Mouse (Mus musculus) kidney, embryonic 14.5 days (tissue): ENCODE data around the gene Gm19426. TPM values are rescaled to one million over a fixed set of nuclear protein-coding genes. Genes with fewer than 3 reads are reported as not detected.
A peak's percentile ranks its signal among the peaks of the same experiment; 100 is the strongest.

ENCODE experiments used
- ATAC-seq: fragments of 200-750 bp; cut with Nextera tagmentation; 2 replicates; pipeline ENCODE4 v1.8.0; 2017; ENCODE audit warnings: moderate number of reproducible peaks, mild to moderate bottlenecking, moderate TSS enrichment, moderate library complexity; ENCODE audit not compliant: low FRiP score, low TSS enrichment
- H3K27ac ChIP-seq: fragments of 300-500 bp; sonication (generic); 2 replicates; pipeline ENCODE4 v1.5.1; 2014; ENCODE audit warnings: low read depth, mild to moderate bottlenecking, low read length, moderate library complexity, mixed read lengths
- H3K27me3 ChIP-seq: fragments of 300-500 bp; sonication (generic); 2 replicates; pipeline ENCODE4 v1.6.1; 2014; ENCODE audit warnings: mild to moderate bottlenecking, low read length; ENCODE audit not compliant: control insufficient read depth, insufficient read depth
- H3K36me3 ChIP-seq: fragments of 300-500 bp; sonication (generic); 2 replicates; pipeline ENCODE4 v1.6.1; 2014; ENCODE audit warnings: low read length, mixed read lengths; ENCODE audit not compliant: control insufficient read depth, insufficient read depth
- H3K4me1 ChIP-seq: fragments of 300-500 bp; sonication (generic); 2 replicates; pipeline ENCODE4 v1.6.1; 2014; ENCODE audit warnings: low read length, mixed read lengths; ENCODE audit not compliant: control insufficient read depth, insufficient read depth
- H3K4me2 ChIP-seq: fragments of 300-500 bp; sonication (generic); replicated peaks from 2 replicates; pipeline ENCODE4 v1.6.1; 2014; ENCODE audit warnings: low read depth, mild to moderate bottlenecking, low read length
- H3K4me3 ChIP-seq: fragments of 300-500 bp; sonication (generic); 2 replicates; pipeline ENCODE4 v1.5.1; 2014; ENCODE audit warnings: mild to moderate bottlenecking, low read length
- H3K9ac ChIP-seq: fragments of 300-500 bp; sonication (generic); 2 replicates; pipeline ENCODE4 v1.6.1; 2014; ENCODE audit warnings: low read depth, mild to moderate bottlenecking, low read length, moderate library complexity
- H3K9me3 ChIP-seq: fragments of 300-500 bp; sonication (generic); 2 replicates; pipeline ENCODE4 v1.6.1; 2016; ENCODE audit warnings: low read length; ENCODE audit not compliant: control insufficient read depth
- WGBS: fragments of 180-500 bp; shearing (Covaris S2); extraction: QIAGEN DNeasy Blood & Tissue Kit; methylation state at CpG from one replicate; pipeline ENCODE4 v1.1.7; 2014; 5-methylcytosine and 5-hydroxymethylcytosine counted together
- polyA plus RNA-seq: library from polyadenylated mRNA; unstranded; fragments of >200 nt; fragmentation: Nextera tagmentation; extraction: Ambion mirVana; gene quantifications from 2 replicates; pipeline ENCODE4 v1.2.1, GENCODE M21; 2014

Gene Gm19426
- polyA plus RNA-seq, 1 experiment from 2014 or later, result 5.6 TPM

DNA sequence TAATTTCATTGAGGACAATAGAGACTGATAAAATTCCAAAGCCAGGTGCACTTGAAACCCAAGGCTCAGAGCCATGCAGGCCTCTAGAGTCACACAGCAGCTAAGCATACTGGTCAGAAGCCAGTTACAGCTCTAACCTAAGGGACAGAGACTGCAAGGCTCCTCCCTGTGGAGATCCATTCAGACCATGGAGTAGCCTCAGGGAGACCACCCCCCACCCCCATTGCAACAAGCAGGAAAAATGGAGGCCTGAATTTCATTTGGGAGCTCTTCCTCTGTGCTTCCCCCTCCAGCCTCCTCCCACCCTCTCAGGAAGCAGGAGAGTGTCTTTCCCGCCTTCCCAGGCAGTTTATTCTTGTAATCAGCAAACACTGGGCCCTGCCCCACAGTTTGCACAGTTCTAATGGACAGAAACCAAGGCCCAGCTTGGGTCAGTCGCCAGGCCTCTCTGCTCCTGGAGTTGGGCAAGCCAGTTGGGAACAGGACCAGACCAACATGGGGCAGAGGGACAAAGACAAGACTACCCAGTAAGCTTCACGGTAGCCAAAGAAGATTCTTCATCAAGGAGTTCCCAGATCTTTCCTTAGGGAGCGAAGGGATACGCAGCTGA, 1.5 kb downstream of the Gm19426 start:
- H3K4me1 ChIP-seq, result peaks cover 52% of the 10 kb centered on the region
- H3K9ac ChIP-seq, result peak overlapping the region; percentile 97
- ATAC-seq, result no peak
- peak overlapping the region; percentile 77 for H3K4me3 ChIP-seq
- peaks cover 18% of the 10 kb centered on the region for H3K36me3 ChIP-seq
- no peaks in the 10 kb centered on the region for H3K27me3 ChIP-seq
- H3K9me3 ChIP-seq, result no peaks in the 10 kb centered on the region
- peak overlapping the region; percentile 99 for H3K27ac ChIP-seq
- 2% methylated on average over 5 of the region's 5 CpGs for whole genome bisulfite sequencing
- H3K4me2 ChIP-seq, result peak overlapping the region; percentile 97

DNA sequence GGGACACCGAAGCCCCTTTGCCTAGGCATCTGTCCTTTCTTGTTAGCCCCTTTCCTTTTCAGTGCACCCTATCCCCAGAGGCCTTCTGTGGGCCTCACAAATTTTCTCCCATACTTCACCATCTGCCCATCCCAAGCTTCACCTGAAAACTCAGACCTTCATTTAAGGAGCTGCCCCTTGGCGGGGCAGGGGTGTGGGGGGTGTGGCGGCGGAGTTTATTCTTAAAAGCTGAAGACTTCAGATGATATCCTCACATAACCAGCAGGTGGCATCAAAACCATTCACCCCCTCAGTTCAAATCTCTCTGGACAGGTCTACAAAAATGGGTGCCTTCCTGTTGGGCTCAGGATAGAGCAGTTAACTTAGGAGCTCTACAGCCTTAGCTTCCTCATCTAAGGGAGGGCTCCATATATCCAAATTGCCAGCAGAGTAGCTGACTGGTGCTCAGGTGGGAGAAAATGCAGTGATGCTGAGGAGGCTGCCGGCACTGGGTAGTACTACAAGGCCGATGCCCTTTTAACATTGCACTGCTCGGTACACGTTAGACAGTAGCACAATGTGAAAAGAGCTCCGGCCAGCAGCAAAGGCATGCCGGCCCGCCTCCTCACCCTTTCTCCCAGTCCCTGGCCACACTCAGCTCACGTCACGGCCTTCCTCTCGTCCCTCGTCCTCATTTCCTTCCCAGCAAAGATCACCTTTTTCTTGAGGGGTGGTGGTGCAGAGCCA, 2.7 kb downstream of the Gm19426 start:
- Histone ChIP-seq H3K4me2 (peak overlapping the region; percentile 97), H3K27ac (peak overlapping the region; percentile 99; the same call in 1 of the 2 replicates), H3K9ac (peak overlapping the region; percentile 97; the same call in 1 of the 2 replicates), H3K4me3 (peak overlapping the region; percentile 77), H3K4me1 (peaks cover 62% of the 10 kb centered on the region), H3K36me3 (peaks cover 18% of the 10 kb centered on the region), H3K27me3 (no peaks in the 10 kb centered on the region), H3K9me3 (no peaks in the 10 kb centered on the region)
- ATAC-seq, result no peak
- 68% methylated on average over 15 of the region's 15 CpGs for WGBS

DNA sequence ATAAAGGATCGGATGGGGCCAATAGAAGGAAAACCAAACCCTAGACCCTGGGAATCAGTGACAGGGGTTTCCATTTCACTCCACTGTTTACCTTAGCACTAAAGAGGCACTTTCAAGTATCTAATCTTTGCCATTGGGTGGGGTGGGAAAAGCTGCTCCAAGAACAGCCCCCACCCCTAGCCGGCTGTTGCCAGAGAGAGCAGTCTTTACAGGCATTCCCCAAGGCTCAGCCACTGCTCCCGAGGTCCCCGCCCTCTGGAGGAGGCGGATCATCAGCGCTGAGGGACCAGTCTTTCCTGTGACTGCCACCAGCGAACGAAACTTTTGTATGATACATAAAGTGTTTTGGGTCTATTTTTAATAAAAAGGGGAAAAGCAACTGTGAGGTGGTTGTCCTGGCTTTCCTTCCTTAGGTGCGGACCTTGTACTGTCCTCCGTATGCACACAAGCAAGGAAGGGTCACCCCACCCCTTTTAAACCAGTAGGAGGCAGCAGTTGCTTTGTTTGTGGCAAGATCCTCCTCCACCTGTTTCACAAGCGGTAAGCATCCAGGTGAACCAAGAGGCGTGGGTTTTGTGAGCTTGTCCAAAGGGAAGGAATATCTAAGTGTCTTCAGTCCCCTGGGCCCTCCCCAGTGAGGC, 5.1 kb downstream of the Gm19426 start:
- Histone ChIP-seq H3K9me3 (no peaks in the 10 kb centered on the region), H3K36me3 (peaks cover 18% of the 10 kb centered on the region), H3K9ac (peak overlapping the region; percentile 23; the same call in 1 of the 2 replicates), H3K4me1 (peaks cover 78% of the 10 kb centered on the region), H3K27me3 (no peaks in the 10 kb centered on the region), H3K4me3 (peak overlapping the region; percentile 9), H3K4me2 (peak overlapping the region; percentile 28), H3K27ac (peak overlapping the region; percentile 86)
- peak; percentile 4; the same call in 1 of the 2 replicates for ATAC-seq
- 1% methylated on average over 12 of the region's 12 CpGs for WGBS

DNA sequence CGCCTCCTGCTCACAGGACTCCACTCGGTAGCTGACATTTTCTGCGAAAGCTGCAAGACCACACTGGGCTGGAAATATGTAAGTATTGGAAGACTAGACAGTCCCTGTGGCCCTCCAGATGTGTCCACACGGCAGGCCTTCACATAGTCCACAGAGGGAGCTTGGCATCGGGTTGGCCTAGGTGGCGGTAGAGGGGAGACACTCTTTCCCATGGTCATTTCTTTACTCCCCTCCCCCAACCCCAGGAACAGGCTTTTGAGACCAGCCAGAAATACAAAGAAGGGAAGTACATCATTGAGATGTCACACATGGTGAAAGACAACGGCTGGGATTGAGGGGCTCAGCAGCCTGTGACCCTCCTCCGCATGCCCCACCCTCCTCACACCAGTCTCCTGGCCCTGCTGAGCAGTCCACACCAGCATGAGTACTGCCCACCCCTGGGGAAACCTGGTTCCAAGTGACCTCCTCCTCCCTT, 6.0 kb downstream of the Gm19426 start:
- Histone ChIP-seq H3K9ac (no peak overlapping the region; the same call in 1 of the 2 replicates), H3K4me3 (peak overlapping the region; percentile 5; the same call in 1 of the 2 replicates), H3K4me2 (peak overlapping the region; percentile 31), H3K36me3 (peaks cover 18% of the 10 kb centered on the region), H3K27ac (peak overlapping the region; percentile 86), H3K9me3 (no peaks in the 10 kb centered on the region), H3K27me3 (no peaks in the 10 kb centered on the region), H3K4me1 (peaks cover 78% of the 10 kb centered on the region)
- 3% methylated on average over 8 of the region's 8 CpGs for whole genome bisulfite sequencing
- peak; percentile 53 for ATAC-seq

DNA sequence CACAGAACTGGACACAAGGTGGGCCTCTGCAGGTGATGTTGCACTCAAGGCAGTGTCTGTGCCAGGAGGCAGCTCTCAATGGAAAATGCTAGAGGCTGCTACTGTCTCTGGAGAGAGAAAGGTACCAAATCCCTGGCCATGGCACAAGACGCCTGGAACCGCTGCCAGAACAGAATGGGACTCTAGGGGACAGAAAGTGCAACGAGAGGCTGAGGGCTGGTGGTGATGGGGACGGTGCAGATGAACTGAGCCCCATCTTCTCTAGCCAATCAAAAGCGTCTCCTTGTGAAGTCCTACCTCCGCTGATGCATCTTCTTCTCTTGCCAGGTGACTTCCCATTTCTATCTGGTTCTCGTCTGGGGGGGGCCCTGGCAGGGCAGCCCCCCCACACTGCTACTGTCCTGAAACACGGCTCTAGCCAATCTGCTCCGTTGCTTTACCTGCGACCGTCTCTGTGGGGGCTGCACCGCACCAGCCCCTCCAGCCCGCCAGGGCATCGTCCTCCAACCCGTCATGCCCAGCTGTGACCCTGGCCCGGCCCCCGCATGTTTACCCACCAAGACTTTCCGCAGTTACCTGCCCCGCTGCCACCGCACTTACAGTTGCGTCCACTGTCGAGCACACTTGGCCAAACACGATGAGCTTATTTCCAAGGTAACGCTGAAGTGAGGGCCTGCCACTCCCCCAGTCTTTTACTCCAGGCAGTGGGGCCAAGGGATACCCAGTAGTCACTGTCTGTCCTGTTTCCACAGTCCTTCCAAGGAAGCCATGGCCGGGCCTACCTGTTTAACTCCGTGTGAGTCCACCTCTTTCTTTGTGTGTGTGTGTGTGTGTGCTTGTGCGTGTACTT, 6.9 kb downstream of the Gm19426 start:
- Histone ChIP-seq H3K9ac (no peak overlapping the region; the same call in 1 of the 2 replicates), H3K4me3 (0 out of 2 replicates have a peak overlapping the region, but pooled peaks have one; percentile 1), H3K4me2 (peak overlapping the region; percentile 31), H3K9me3 (no peaks in the 10 kb centered on the region), H3K36me3 (peaks cover 18% of the 10 kb centered on the region), H3K27ac (peak overlapping the region; percentile 71; the same call in 1 of the 2 replicates), H3K4me1 (peaks cover 72% of the 10 kb centered on the region), H3K27me3 (no peaks in the 10 kb centered on the region)
- no peak for ATAC-seq
- WGBS, result 4% methylated on average over 27 of the region's 27 CpGs

DNA sequence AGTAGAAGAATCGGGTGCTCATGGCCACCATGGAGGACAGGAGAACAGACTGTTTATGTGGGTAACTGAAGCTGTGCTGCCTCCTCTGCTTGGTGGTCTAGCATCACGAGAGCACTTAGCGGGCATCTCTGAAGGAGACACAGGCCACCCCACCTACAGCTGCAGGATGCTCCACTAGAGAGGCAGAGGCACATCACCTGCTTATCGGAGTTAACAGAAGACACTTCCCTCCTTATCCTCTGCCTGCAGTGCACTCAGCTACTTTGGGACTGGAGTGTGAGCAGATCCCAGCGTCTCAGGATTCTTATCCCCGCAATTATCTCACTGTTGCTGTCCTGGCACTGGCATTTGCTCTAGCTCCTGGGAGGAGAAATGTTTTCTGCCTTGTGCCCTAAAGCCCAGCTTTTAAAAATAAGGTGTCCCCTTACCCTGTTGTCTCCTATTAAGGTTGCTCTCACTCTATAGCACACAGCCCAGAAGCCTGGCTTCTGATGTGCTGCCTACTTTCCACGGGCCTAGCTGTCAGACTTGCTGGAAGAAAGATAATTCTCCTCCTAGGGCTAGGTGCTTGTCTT, 8.0 kb downstream of the Gm19426 start:
- Histone ChIP-seq H3K27me3 (no peaks in the 10 kb centered on the region), H3K4me3 (peak overlapping the region; percentile 42; the same call in 1 of the 2 replicates), H3K36me3 (peaks cover 8% of the 10 kb centered on the region), H3K27ac (0 out of 2 replicates have a peak overlapping the region, but pooled peaks have one; percentile 24), H3K9ac (peak overlapping the region; percentile 42; the same call in 1 of the 2 replicates), H3K4me1 (peaks cover 61% of the 10 kb centered on the region), H3K4me2 (peak overlapping the region; percentile 46), H3K9me3 (no peaks in the 10 kb centered on the region)
- no peak for ATAC-seq
- 14% methylated on average over 7 of the region's 7 CpGs for WGBS

DNA sequence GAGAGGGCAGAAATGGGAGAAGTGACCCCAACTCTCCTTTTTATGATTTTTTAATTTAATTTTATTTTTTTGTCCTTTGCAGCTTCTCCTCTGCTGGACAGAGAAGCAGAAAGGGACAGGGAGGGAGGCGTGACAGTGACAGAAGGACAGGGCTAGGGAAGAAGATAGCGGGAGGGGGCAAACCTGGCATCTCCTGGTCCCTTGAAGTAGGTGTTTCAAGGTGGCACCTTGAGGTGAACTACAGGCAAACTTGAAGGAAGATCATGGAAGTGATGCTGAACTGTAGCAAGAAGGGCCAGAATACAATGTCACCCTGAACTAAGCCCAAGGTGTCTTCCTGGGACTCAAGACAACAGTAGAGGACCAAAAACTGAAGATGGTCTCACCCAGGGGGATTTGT, 8.5 kb downstream of the Gm19426 start:
- ATAC-seq, result no peak
- 3% methylated on average over 2 of the region's 2 CpGs for WGBS
- H3K36me3 ChIP-seq, result peaks cover 3% of the 10 kb centered on the region; the same call in 1 of the 2 replicates

DNA sequence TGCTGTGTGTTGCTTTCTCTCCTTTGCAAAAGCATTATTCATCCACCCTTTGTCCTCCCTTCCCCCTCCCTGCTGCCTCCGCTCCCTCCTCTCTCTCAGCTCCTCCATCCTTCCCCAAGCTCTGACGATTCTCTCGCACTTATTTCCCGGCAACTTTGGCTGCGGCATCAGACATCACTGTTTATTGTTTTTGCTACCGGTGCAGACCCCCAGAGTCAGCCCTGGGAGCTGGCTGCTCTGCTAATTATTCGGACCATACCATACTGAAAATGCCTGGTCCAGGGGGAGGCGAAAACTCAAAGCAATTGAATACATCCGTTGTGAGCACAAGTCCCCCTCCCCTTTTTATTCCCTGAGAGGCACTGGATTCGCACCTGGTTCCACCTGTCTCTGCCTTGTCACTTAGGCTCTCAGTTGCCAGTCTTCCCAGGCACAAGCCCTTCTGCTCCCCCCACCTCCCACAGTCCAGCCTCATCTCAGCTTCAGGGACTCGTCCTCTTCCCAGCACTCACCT, 9.0 kb downstream of the Gm19426 start:
- WGBS, result under 1% methylated on average over 11 of the region's 11 CpGs
- Histone ChIP-seq H3K36me3 (no peaks in the 10 kb centered on the region), H3K27ac (peak overlapping the region; percentile 2; the same call in 1 of the 2 replicates), H3K4me3 (peak overlapping the region; percentile 42), H3K9me3 (no peaks in the 10 kb centered on the region), H3K4me2 (peak overlapping the region; percentile 46), H3K4me1 (peaks cover 54% of the 10 kb centered on the region), H3K9ac (peak overlapping the region; percentile 42), H3K27me3 (no peaks in the 10 kb centered on the region)
- 0 out of 2 replicates have a peak, but pooled peaks have one; percentile 3 for ATAC-seq

More for the DNA sequence above, 8.5 kb downstream of the Gm19426 start:
- H3K27ac ChIP-seq, result no peak overlapping the region
- peak overlapping the region; percentile 42 for H3K4me3 ChIP-seq
- H3K4me1 ChIP-seq, result peaks cover 56% of the 10 kb centered on the region
- no peaks in the 10 kb centered on the region for H3K27me3 ChIP-seq
- H3K4me2 ChIP-seq, result peak overlapping the region; percentile 46
- no peaks in the 10 kb centered on the region for H3K9me3 ChIP-seq
- peak overlapping the region; percentile 42 for H3K9ac ChIP-seq
